Mouse (Mus musculus) heart, embryonic 15.5 days (tissue): ENCODE data around the gene Gm9913. TPM values are rescaled to one million over a fixed set of nuclear protein-coding genes. Genes with fewer than 3 reads are reported as not detected.

ENCODE experiments used
- ATAC-seq: fragments of 200-750 bp; cut with Nextera tagmentation; replicated peaks from 2 replicates; pipeline ENCODE4 v1.8.0; 2017; ENCODE audit warnings: low read depth, moderate TSS enrichment; ENCODE audit not compliant: insufficient number of reproducible peaks, insufficient read depth, low FRiP score
- H3K27ac ChIP-seq: fragments of 300-500 bp; sonication (generic); 2 replicates; pipeline ENCODE4 v1.5.1; 2015; ENCODE audit warnings: mild to moderate bottlenecking, inconsistent platforms
- H3K27me3 ChIP-seq: fragments of 300-500 bp; sonication (generic); 2 replicates; pipeline ENCODE4 v1.6.1; 2015; ENCODE audit warnings: inconsistent platforms
- H3K36me3 ChIP-seq: fragments of 300-500 bp; sonication (generic); 2 replicates; pipeline ENCODE4 v1.6.1; 2015; ENCODE audit warnings: mild to moderate bottlenecking, inconsistent platforms
- H3K4me1 ChIP-seq: fragments of 300-500 bp; sonication (generic); replicated peaks from 2 replicates; pipeline ENCODE4 v1.6.1; 2015; ENCODE audit warnings: inconsistent platforms
- H3K4me2 ChIP-seq: fragments of 300-500 bp; sonication (generic); 2 replicates; pipeline ENCODE4 v1.6.1; 2015; ENCODE audit warnings: inconsistent platforms, mild to moderate bottlenecking, moderate library complexity
- H3K4me3 ChIP-seq: fragments of 300-500 bp; sonication (generic); 2 replicates; pipeline ENCODE4 v1.5.1; 2015; ENCODE audit warnings: mild to moderate bottlenecking, inconsistent platforms
- H3K9ac ChIP-seq: fragments of 300-500 bp; sonication (generic); 2 replicates; pipeline ENCODE4 v1.6.1; 2015; ENCODE audit warnings: mild to moderate bottlenecking, inconsistent platforms
- H3K9me3 ChIP-seq: fragments of 300-500 bp; sonication (generic); replicated peaks from 2 replicates; pipeline ENCODE4 v1.6.1; 2016; ENCODE audit warnings: inconsistent platforms
- WGBS: fragments of 180-500 bp; shearing (Covaris S2); methylation state at CpG from one replicate; pipeline ENCODE4 v1.1.7; 2015; ENCODE audit warnings: mixed read lengths; 5-methylcytosine and 5-hydroxymethylcytosine counted together
- polyA plus RNA-seq: library from polyadenylated mRNA; unstranded; fragments of >200 nt; fragmentation: Nextera tagmentation; extraction: Ambion mirVana; gene quantifications from 2 replicates; pipeline ENCODE4 v1.2.1, GENCODE M21; 2015

The Gm9913 gene
- polyA plus RNA-seq, 1 experiment from 2014 or later: 0.23 TPM

DNA sequence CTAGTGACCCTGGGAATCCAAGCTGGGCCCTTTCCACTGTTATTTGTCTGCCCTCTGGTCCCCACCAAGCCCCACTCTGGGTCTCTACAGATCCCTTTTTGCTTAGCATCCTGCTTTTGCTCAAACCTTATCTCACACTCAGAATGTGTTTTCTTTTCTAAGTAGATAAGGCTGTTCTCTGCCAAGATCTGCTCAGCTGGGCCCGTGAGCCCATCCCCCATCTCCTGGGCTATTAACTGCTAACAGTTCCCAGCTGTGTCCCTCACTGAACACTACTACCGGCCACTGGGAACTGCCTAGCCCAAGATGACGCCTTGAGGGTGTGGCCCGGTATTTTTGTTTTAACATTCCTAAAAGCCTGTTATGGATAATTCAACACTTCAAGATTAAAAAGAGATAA is 11.7 kb downstream of the Gm9913 start:
- H3K36me3 ChIP-seq: no peaks in the 10 kb centered on the region
- peaks cover 12% of the 10 kb centered on the region for H3K4me1 ChIP-seq
- 10% methylated on average over 4 of the region's 4 CpGs for WGBS
- H3K27me3 ChIP-seq: no peaks in the 10 kb centered on the region
- no peak overlapping the region for H3K4me3 ChIP-seq
- H3K27ac ChIP-seq: peak overlapping the region; percentile 72
- H3K9ac ChIP-seq: no peak overlapping the region
- no peaks in the 10 kb centered on the region for H3K9me3 ChIP-seq
- ATAC-seq: peak; percentile 88
- no peak overlapping the region for H3K4me2 ChIP-seq

DNA sequence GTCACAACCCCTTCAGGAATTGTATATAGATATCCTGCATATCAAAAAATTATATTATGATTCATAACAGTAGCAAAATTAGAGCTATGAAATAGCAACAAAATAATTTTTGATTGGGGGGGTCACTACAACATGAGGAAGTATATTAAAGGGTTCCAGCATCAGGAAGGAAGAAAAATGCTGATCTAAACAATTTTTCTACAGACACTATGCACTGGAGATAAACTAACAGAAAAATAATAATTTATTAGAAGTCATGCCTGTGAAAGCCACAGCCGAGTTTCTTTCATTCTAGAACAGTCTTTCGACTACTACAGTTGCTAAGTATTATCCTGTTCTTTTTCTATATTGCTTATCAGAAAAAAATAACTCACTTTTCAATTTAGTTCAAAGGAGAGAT is 20.6 kb downstream of the Gm9913 start:
- Histone ChIP-seq H3K9ac (no peak overlapping the region), H3K9me3 (no peaks in the 10 kb centered on the region)
- WGBS: 70% methylated on average over 2 of the region's 2 CpGs

DNA sequence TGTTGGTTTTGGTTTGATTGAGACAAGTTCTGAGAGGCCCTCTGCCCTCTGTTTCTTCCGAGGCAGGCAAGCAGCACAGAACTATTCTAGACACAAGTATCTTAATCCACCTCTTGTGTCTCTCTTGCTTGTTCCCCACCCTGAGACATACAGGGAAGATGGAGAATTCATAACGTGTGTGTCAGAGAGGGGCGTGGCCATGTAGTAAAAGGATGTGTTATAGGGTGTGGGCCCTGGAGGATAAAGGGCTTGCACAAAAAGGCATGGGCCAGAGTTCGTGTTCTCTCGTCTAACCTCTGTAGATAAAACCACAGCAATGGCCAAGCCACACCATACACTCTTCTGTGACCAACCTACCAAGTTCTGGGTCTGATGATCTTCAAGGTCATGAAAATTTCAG is 21.7 kb downstream of the Gm9913 start:
- Histone ChIP-seq H3K9me3 (no peaks in the 10 kb centered on the region), H3K9ac (no peak overlapping the region), H3K27ac (no peak overlapping the region), H3K27me3 (no peaks in the 10 kb centered on the region), H3K4me1 (peaks cover 7% of the 10 kb centered on the region), H3K36me3 (no peaks in the 10 kb centered on the region), H3K4me2 (no peak overlapping the region), H3K4me3 (no peak overlapping the region)
- no peak for ATAC-seq
- WGBS: 71% methylated on average over 5 of the region's 5 CpGs

More for the DNA sequence above, 20.6 kb downstream of the Gm9913 start:
- Histone ChIP-seq H3K36me3 (no peaks in the 10 kb centered on the region), H3K27me3 (no peaks in the 10 kb centered on the region), H3K4me3 (no peak overlapping the region), H3K27ac (no peak overlapping the region), H3K4me1 (peaks cover 2% of the 10 kb centered on the region), H3K4me2 (no peak overlapping the region)
- no peak for ATAC-seq

DNA sequence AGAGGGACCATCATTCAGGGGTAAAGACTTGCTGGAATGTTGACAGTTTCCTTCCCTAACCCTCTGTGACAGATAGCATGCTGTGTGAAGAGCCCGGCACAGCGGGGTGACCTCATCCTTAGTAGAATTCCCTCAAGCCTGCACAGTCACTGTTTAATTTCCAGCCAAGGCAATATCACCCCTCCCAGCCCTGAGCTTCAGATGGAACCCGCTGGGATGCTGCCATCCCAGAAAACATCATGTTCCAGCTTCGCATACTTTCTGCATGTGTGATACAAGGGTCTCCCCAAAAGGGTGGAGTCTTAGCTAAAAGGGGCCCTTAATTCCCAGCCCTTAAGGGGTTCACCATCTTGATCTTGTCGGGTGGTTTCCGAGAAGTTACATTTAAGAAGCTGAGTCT is 25.8 kb downstream of the Gm9913 start:
- H3K4me2 ChIP-seq: 0 out of 2 replicates have a peak overlapping the region, but pooled peaks have one; percentile 8
- H3K9me3 ChIP-seq: no peaks in the 10 kb centered on the region
- no peaks in the 10 kb centered on the region for H3K36me3 ChIP-seq
- H3K4me3 ChIP-seq: no peak overlapping the region
- peaks cover 7% of the 10 kb centered on the region for H3K4me1 ChIP-seq
- peak overlapping the region; percentile 34 for H3K27ac ChIP-seq
- 36% methylated on average over 6 of the region's 6 CpGs for WGBS
- peak; percentile 80 for ATAC-seq
- no peaks in the 10 kb centered on the region for H3K27me3 ChIP-seq
- no peak overlapping the region for H3K9ac ChIP-seq

DNA sequence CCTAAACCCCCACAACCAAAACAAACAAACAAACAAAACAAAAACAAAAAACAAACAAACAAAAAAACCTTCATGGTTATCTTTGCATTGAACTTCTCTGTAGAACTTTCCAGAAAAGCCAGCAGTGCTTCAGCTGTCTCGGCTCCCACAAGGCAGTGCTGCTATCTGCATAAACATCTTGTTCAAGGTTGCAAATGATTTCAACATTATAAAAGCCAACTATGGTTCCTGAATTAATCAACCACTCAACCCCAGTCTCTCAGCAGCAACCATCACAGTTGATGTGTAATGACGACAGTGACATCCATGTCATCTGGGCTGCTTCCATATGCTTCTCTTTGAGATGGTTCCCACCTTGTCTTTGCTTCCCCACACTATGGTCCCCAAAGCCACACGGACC is 34.8 kb downstream of the Gm9913 start:
- Histone ChIP-seq H3K4me3 (no peak overlapping the region), H3K4me1 (no peaks in the 10 kb centered on the region), H3K27ac (no peak overlapping the region), H3K36me3 (no peaks in the 10 kb centered on the region), H3K9me3 (no peaks in the 10 kb centered on the region), H3K9ac (no peak overlapping the region), H3K27me3 (no peaks in the 10 kb centered on the region), H3K4me2 (no peak overlapping the region)
- 84% methylated on average over 3 of the region's 3 CpGs for WGBS
- ATAC-seq: no peak

DNA sequence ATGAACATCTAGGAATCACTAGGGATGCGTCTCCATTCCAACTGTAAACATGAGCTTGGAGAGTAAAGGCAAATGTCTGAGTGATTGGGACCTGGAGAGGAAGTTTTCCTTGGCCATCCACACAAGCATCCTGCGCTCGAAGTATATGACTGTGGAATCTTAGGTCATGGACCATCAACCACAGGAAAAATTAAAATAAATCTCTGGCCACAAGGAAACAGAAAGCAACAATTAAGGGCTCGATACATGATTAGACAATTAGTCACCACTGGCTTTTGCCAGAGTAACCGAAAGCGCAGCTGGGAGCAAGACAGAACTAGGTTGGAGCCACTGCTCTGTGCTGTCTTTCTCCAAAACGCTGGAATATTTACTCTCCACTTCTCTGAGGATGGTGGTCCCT is 35.7 kb downstream of the Gm9913 start:
- H3K9ac ChIP-seq: no peak overlapping the region
- H3K27me3 ChIP-seq: no peaks in the 10 kb centered on the region
- WGBS: 66% methylated on average over 7 of the region's 7 CpGs
- no peak overlapping the region for H3K27ac ChIP-seq
- no peak for ATAC-seq
- H3K4me1 ChIP-seq: no peaks in the 10 kb centered on the region
- H3K4me3 ChIP-seq: no peak overlapping the region
- H3K4me2 ChIP-seq: no peak overlapping the region
- H3K36me3 ChIP-seq: no peaks in the 10 kb centered on the region
- H3K9me3 ChIP-seq: no peaks in the 10 kb centered on the region

DNA sequence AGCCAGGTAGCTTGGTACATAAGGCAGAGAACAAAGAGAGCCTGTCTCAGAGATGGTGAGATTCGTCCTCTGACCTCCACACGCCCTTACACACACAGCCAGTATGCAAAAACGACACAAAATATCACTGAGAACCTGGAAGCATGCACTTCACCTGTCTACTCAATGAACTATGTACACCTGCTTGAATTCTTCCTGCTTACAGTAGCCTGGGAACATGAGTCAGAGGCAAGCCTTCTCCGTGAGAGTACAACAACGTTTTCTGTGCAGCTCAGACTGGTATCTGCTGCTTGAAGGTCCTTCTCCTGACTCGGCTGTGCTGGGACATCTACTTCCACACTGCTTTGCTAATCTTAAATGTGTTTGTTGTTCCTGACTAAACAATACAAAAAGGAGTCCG is 36.6 kb downstream of the Gm9913 start:
- H3K4me2 ChIP-seq: no peak overlapping the region
- no peak for ATAC-seq
- H3K36me3 ChIP-seq: no peaks in the 10 kb centered on the region
- H3K4me3 ChIP-seq: no peak overlapping the region
- no peak overlapping the region for H3K9ac ChIP-seq
- no peaks in the 10 kb centered on the region for H3K4me1 ChIP-seq
- H3K9me3 ChIP-seq: 0 out of 2 replicates have a peak, but pooled peaks cover 3% of the 10 kb centered on the region
- H3K27me3 ChIP-seq: no peaks in the 10 kb centered on the region
- 61% methylated on average over 7 of the region's 7 CpGs for WGBS
- no peak overlapping the region for H3K27ac ChIP-seq

DNA sequence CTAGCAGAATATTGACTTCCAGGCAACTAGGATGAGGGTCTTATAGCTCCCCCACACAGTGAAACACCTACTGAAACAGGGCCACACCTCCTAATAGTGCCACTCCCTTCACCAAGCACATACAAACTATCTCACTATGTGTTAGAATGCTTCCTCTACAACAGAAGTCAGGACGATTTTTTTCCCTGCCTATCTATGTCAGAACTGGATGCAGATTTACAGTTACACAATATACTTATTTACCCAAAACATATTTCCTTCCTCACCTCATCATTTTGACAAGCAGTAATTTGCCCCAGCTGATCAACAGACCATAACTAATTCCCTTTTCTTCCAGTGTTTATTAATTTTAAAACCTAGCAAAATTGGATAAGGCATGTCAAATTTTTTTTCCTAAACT is 38.8 kb downstream of the Gm9913 start:
- H3K27me3 ChIP-seq: no peaks in the 10 kb centered on the region
- H3K27ac ChIP-seq: no peak overlapping the region
- no peak overlapping the region for H3K4me3 ChIP-seq
- H3K4me1 ChIP-seq: no peaks in the 10 kb centered on the region
- H3K9ac ChIP-seq: no peak overlapping the region
- H3K4me2 ChIP-seq: no peak overlapping the region
- H3K36me3 ChIP-seq: no peaks in the 10 kb centered on the region
- whole genome bisulfite sequencing: 44% methylated on average over 1 of the region's 1 CpGs
- H3K9me3 ChIP-seq: 0 out of 2 replicates have a peak, but pooled peaks cover 3% of the 10 kb centered on the region
- ATAC-seq: no peak

DNA sequence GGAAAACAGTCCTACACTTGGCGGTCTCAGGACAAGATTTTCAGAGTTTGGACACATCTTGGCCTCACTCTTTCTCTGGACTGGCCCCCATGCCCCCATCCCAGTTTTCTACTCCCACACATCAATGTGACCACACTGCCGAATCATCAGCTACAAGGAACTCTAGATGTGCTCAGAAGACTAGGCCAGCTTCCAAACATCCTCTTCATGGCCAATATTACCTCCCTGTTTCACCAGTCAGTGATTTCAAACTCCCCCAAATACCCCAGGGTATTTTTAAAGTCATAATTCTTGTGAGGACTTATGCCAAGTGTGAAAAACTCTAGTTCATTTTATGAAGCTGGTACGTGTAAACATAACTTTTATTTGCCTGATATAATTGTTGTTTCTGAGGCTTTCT is 40.1 kb downstream of the Gm9913 start:
- H3K27ac ChIP-seq: no peak overlapping the region
- no peaks in the 10 kb centered on the region for H3K4me1 ChIP-seq
- H3K9me3 ChIP-seq: 0 out of 2 replicates have a peak, but pooled peaks cover 3% of the 10 kb centered on the region
- no peak for ATAC-seq
- H3K4me3 ChIP-seq: no peak overlapping the region
- H3K27me3 ChIP-seq: no peaks in the 10 kb centered on the region
- no peak overlapping the region for H3K4me2 ChIP-seq
- H3K9ac ChIP-seq: no peak overlapping the region
- no peaks in the 10 kb centered on the region for H3K36me3 ChIP-seq
- WGBS: 68% methylated on average over 3 of the region's 3 CpGs

DNA sequence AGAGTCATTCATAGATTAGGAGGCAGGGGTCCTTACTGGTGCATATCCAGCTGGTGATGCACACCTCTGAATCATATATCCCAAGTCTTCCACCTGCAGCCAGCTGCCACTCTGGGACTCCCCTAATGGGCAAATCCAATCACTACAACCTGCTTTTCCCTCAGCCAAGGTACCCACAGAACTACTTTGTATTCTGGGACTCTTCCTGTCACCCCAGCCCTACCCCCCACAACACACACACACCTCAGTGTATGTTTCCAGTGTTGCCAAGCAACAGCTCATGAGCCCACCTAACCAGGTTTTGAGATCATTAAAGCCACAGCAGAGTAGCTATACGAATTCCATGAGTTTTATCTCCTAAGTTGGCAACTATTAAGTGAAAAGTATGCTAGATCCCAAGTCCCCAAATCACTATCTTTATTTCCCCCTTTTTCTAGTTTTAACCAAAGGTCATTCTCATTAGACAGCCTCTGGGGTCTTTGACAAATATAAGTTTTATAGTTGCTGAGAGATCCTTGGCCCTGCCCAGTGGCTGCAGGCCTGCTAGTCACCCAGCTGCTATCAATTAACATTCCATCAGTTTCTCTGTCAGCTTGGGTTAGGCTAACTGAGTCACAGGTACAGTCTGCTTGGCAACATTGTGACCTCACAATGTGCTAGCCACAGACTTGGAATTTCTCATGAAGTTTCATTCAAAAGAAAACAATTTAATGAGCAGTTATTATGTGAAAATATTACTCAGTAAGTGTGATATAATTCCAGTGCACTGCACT is 44.1 kb downstream of the Gm9913 start:
- Histone ChIP-seq H3K27ac (no peak overlapping the region), H3K4me2 (no peak overlapping the region), H3K9ac (no peak overlapping the region), H3K27me3 (no peaks in the 10 kb centered on the region), H3K4me3 (no peak overlapping the region), H3K36me3 (no peaks in the 10 kb centered on the region), H3K9me3 (0 out of 2 replicates have a peak, but pooled peaks cover 3% of the 10 kb centered on the region), H3K4me1 (no peaks in the 10 kb centered on the region)
- ATAC-seq: no peak
- 46% methylated on average over 1 of the region's 1 CpGs for WGBS

DNA sequence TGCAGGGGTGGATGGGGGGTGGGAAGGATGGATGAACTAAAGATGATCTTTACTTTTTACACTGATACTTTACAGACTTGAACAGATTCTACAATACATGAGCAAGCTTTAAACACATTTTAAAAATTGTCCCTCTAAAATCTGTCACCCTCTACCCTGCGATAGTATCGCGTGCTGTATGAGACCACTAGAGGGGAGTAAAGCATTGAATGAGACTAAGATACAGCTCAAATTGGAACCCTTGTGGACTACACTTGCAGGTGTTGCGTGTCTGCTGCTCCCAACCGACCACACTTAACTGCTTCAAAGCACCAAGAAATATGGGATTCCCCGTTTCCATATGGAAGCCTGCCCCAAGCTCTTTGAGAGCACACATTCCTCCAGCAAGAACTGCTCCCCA is 50.9 kb downstream of the Gm9913 start:
- Histone ChIP-seq H3K27ac (no peak overlapping the region), H3K9ac (no peak overlapping the region), H3K9me3 (no peaks in the 10 kb centered on the region), H3K4me2 (no peak overlapping the region), H3K27me3 (no peaks in the 10 kb centered on the region), H3K4me1 (no peaks in the 10 kb centered on the region), H3K4me3 (no peak overlapping the region), H3K36me3 (no peaks in the 10 kb centered on the region)
- WGBS: 68% methylated on average over 6 of the region's 6 CpGs
- no peak for ATAC-seq
